Mouse (Mus musculus) neural tube, postnatal 0 days (tissue): Measurements from ENCODE around the gene Ppil1. TPM values are rescaled to one million over a fixed set of nuclear protein-coding genes. Genes with fewer than 3 reads are reported as not detected.

Experiments
- polyA plus RNA-seq: library from polyadenylated mRNA; unstranded; fragments of >200 nt; fragmentation: Nextera tagmentation; extraction: Ambion mirVana; gene quantifications from 2 replicates; pipeline ENCODE4 v1.2.1, GENCODE M21; 2015

The Ppil1 gene
- 81.7 and 86.5 TPM in 2 replicates for polyA plus RNA-seq

DNA sequence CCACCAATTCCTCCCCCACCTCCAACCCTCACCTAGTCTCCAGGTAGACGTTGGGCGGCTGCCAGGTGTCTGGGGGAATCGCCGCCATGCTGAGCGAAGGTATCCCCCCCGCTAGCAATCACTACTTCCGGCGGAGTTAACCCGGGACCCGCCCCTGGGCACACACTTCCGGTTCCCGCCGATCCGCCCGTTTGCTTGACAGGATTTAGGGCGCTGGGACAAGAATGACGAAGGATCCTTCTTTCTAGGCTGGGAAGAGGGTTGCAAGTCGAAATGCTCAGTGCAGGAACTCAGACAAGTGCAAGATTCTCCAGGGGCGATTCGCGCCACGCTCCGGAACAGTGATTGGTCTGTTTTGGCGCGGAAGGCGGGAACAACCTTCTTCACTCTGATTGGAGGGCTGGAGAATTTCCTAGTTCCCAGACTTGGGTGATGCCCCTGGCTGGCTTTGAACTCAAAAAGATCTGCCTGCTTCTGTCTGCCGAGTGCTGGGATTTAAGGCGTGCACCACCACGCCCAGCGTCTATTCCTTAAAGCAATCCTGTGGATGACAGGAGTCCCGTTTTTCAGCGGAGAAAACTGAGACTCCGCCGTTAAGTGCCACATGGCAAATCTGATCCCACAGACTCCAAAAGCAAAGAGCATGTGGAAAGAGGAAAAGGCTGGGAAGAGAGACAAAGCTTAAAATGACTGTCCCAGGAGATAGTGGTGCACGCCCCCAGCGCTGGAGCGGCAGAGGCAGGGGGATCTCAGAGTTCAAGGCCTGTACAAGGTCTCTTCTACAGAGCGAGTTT, at the start of gene Ppil1:
Ppil1 (minus strand) TSS at position 347 of the 794 bp plus-strand sequence.

DNA sequence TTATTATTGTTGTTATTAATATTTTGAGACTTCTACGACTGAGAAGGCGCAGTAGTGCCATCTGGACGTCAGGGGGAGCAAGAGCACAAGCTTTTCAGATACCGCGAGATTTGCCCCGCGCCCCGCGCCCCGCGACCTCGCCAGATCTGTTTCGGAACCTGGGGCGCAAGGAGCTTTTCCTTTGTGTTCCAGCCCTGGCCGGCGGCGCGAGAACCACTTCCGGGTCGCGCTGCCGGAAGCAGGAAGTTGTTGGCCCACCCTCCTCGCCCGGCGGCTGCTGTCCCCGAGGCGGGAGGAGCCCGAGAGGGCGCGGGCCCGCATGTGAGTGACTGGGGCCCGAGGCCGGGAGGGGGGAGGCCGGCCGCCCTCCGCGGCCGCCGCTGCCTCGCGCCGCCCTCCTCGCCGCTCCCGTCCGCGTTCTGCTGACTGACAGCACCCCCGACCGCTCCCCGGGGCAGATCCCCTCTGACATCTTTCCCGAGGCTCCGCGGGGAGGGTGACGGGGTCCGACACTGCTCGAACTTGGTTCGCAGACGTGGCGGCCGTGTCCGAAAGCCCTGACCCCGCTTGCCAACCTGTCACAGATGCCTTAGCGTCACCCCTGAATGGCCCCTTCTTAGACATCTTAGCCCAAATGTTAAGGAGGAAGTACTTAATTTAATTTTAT, 4.8 kb upstream of the Ppil1 start, which contains the start of gene BC004004:
BC004004 (plus strand) TSS at position 107 of the 667 bp plus-strand sequence.

DNA sequence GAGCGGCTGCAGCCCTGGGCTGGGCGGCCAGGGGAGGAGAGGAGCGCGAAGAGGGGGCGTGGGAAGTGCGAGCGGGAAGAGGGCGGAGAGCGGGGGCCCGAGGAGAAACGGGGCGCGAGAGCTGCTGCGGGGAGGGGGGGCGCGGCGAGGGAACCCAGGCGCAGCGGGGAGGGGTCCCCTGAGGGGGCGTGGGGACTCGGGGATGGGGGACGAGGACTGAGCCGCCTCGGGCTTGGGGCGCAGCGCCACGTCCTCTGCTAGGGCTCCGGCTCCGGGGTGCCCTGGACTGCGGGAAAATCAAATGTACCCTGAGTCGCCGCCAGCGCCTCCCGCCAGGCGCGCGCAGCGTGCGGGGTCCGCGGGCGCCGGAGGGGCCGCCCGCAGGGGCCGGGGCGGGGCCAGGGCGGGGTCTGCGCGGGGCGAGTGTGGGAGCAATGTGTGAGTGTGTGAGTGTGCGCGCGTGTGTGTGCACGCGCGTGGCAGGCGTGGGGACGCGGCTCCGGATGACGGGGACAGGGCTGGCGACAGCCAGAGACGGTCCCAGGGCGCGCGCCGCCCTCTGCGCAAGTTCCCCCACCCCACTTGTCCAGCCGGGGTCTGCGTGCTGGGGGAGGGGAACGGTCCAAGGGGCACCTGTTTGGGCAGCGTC, 26.1 kb downstream of the Ppil1 start, which contains the start of gene Cpne5:
Cpne5 (minus strand) TSS at position 396 of the 649 bp plus-strand sequence.

Other genes starting within 250 kb of the Ppil1 start
- gene Srsf3, start 231.6 kb downstream of the Ppil1 start, polyA plus RNA-seq, result 254 and 261 TPM in 2 replicates
- gene Cdkn1a, start 173.2 kb downstream of the Ppil1 start, polyA plus RNA-seq, result 201 and 212 TPM in 2 replicates
- 0.15 TPM in 1 of 2 replicates, not detected in the other for gene Rab44, start 150.0 kb downstream of the Ppil1 start, polyA plus RNA-seq
- 102 and 109 TPM in 2 replicates for gene Cpne5, start 26.0 kb downstream of the Ppil1 start, polyA plus RNA-seq
- gene BC004004, start 4.6 kb upstream of the Ppil1 start, polyA plus RNA-seq, result 126 and 127 TPM in 2 replicates
- gene Pi16, start 53.5 kb upstream of the Ppil1 start, polyA plus RNA-seq, result 4.7 TPM in 2 replicates
- gene Mtch1, start 83.7 kb upstream of the Ppil1 start, polyA plus RNA-seq, result 628 and 644 TPM in 2 replicates
- 6.8 and 7.8 TPM in 2 replicates for gene Fgd2, start 96.7 kb upstream of the Ppil1 start, polyA plus RNA-seq
- 8.4 and 8.5 TPM in 2 replicates for gene Pim1, start 226.6 kb upstream of the Ppil1 start, polyA plus RNA-seq